In the genomic region with DNA sequence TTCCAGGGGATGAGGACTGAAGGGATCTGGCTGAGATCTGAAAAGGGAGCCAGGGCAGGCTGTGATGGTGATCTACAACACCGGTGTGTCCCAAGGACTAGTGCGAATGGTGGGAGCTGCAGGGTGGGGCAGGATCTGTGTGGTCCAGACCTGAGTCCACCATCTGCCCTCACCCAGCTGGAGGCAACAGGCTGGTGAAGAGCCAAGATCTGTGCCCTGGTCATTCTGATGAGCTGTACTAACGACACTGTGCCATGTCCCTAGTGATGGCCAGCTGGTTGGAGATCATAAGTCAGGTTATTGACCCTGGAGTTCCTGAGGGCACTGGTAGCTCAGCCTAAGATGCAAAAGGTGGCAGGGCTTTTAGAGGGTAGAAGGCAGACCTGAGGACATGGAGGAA, we compare ENCODE assay signal across 24 mouse cellular contexts. TPM values are rescaled to one million over a fixed set of nuclear protein-coding genes. Genes with fewer than 3 reads are reported as not detected.
DNase-seq lines count a peak whose midpoint lies in the region; ATAC-seq and TF ChIP-seq lines count a peak whose summit lies in the region.
"Had no signal": no experiment of that assay in that cellular context is flagged by ENCODE, and none has a peak within 500 bp of the region (broad histone marks: within the 10 kb centered on the region; RNA-seq: fewer than 3 reads in every experiment).

No protein-coding gene starts in this region.

- peaks cover 23% of the 10 kb centered on the region; the same call in 1 of the 2 replicates for H3K36me3 ChIP-seq in hindbrain, postnatal 0 days (ENCODE audit: insufficient read depth, low read length)
- H3K36me3 ChIP-seq in hindbrain, embryonic 11.5 days (ENCODE audit: control insufficient read depth, insufficient read depth, low read length) = no peaks in the 10 kb centered on the region
- H3K36me3 ChIP-seq in neural tube, embryonic 14.5 days (ENCODE audit: control insufficient read depth, insufficient read depth, low read length) = peaks cover 19% of the 10 kb centered on the region
- H3K36me3 ChIP-seq: embryonic facial prominence, embryonic 15.5 days; limb, embryonic 12.5 days; stomach, embryonic 15.5 days had no signal

- peak overlapping the region; percentile 57; the same call in 1 of the 2 replicates for H3K27ac ChIP-seq in hindbrain, postnatal 0 days
- no peak overlapping the region for H3K27ac ChIP-seq in hindbrain, embryonic 11.5 days (ENCODE audit: low read depth, low read length)
- H3K27ac ChIP-seq in neural tube, embryonic 14.5 days (ENCODE audit: low read depth, low read length) = peak overlapping the region; percentile 5; the same call in 1 of the 2 replicates
- H3K27ac ChIP-seq: embryonic facial prominence, embryonic 15.5 days; limb, embryonic 12.5 days; liver, embryonic 14.5 days; macrophage; stomach, embryonic 15.5 days had no signal

- no peak overlapping the region for H3K9ac ChIP-seq in hindbrain, postnatal 0 days (replicated peaks; ENCODE audit: low read length)
- H3K9ac ChIP-seq in hindbrain, embryonic 11.5 days (ENCODE audit: low read depth, low read length) = no peak overlapping the region
- no peak overlapping the region for H3K9ac ChIP-seq in neural tube, embryonic 14.5 days (replicated peaks; ENCODE audit: low read depth, low read length)
- H3K9ac ChIP-seq: embryonic facial prominence, embryonic 15.5 days; limb, embryonic 12.5 days; liver, embryonic 14.5 days; stomach, embryonic 15.5 days had no signal

- TF ChIP-seq CTCF in hindbrain, postnatal 0 days (IDR thresholded peaks at IDR 0.05; ENCODE audit: low read depth) = no peak

- H3K4me1 ChIP-seq in hindbrain, postnatal 0 days (ENCODE audit: insufficient read depth, low read length) = peaks cover 24% of the 10 kb centered on the region
- H3K4me1 ChIP-seq in hindbrain, embryonic 11.5 days (replicated peaks; ENCODE audit: control insufficient read depth, insufficient read depth, low read length) = peaks cover 13% of the 10 kb centered on the region
- peaks cover 21% of the 10 kb centered on the region for H3K4me1 ChIP-seq in neural tube, embryonic 14.5 days (ENCODE audit: control insufficient read depth, insufficient read depth, low read length)

- no peak overlapping the region for H3K4me2 ChIP-seq in hindbrain, postnatal 0 days (ENCODE audit: low read depth, low read length)
- no peak overlapping the region for H3K4me2 ChIP-seq in hindbrain, embryonic 11.5 days (replicated peaks; ENCODE audit: low read depth, low read length)
- H3K4me2 ChIP-seq in neural tube, embryonic 14.5 days (ENCODE audit: low read depth, low read length) = no peak overlapping the region
- H3K4me2 ChIP-seq: embryonic facial prominence, embryonic 15.5 days; limb, embryonic 12.5 days; stomach, embryonic 15.5 days had no signal

- no peaks in the 10 kb centered on the region for H3K9me3 ChIP-seq in hindbrain, postnatal 0 days (ENCODE audit: low read length)
- no peaks in the 10 kb centered on the region for H3K9me3 ChIP-seq in hindbrain, embryonic 11.5 days (ENCODE audit: control insufficient read depth, low read length)
- no peaks in the 10 kb centered on the region for H3K9me3 ChIP-seq in neural tube, embryonic 14.5 days (ENCODE audit: control insufficient read depth, low read length)
- H3K9me3 ChIP-seq: embryonic facial prominence, embryonic 15.5 days; limb, embryonic 12.5 days; midbrain, embryonic 10.5 days; stomach, embryonic 15.5 days had no signal

- WGBS in hindbrain, postnatal 0 days = 75% methylated on average over 3 of the region's 3 CpGs
- 92% methylated on average over 3 of the region's 3 CpGs for WGBS in hindbrain, embryonic 11.5 days
- 89% methylated on average over 3 of the region's 3 CpGs for WGBS in neural tube, embryonic 14.5 days

- no peaks in the 10 kb centered on the region for H3K27me3 ChIP-seq in hindbrain, postnatal 0 days (ENCODE audit: insufficient read depth, low read length)
- H3K27me3 ChIP-seq in hindbrain, embryonic 11.5 days (ENCODE audit: control insufficient read depth, insufficient read depth, low read length) = peaks cover 3% of the 10 kb centered on the region; the same call in 1 of the 2 replicates
- no peaks in the 10 kb centered on the region for H3K27me3 ChIP-seq in neural tube, embryonic 14.5 days (ENCODE audit: control insufficient read depth, insufficient read depth, low read length)

- DNase-seq in hindbrain, postnatal 0 days (ENCODE audit: low spot score) = no peak
- DNase-seq in hindbrain, embryonic 11.5 days (ENCODE audit: low spot score) = no peak
- DNase-seq in neural tube, embryonic 10.5 days (ENCODE audit: extremely low spot score, low spot score) = no peak
- DNase-seq in cerebellum, postnatal 10 days = peak; percentile 92 to 94
- no peak for DNase-seq in adipocyte (ENCODE audit: low spot score)
- DNase-seq in right cerebral cortex, postnatal 10 days (ENCODE audit: low spot score in 2 of 2) = no peak
- DNase-seq: embryo, embryonic 11 days; kidney, postnatal 10 days; right cerebral cortex, postnatal 14 days; thymus, adult 18-20 months; thymus, postnatal 4 days had no signal

- no peak for ATAC-seq in hindbrain, postnatal 0 days
- no peak for ATAC-seq in hindbrain, embryonic 11.5 days (ENCODE audit: low FRiP score)
- no peak for ATAC-seq in neural tube, embryonic 14.5 days (ENCODE audit: low read depth)
- ATAC-seq: intestine, postnatal 0 days had no signal

- no peak overlapping the region for H3K4me3 ChIP-seq in hindbrain, postnatal 0 days (ENCODE audit: low read length)
- no peak overlapping the region for H3K4me3 ChIP-seq in hindbrain, embryonic 11.5 days (ENCODE audit: low read depth, low read length)
- H3K4me3 ChIP-seq in neural tube, embryonic 14.5 days (ENCODE audit: low read depth, low read length) = no peak overlapping the region
- H3K4me3 ChIP-seq: embryonic facial prominence, embryonic 15.5 days; limb, embryonic 12.5 days; midbrain, embryonic 10.5 days; stomach, embryonic 15.5 days had no signal

RNA-seq across cellular contexts. Expression of a gene that starts 15.4 kb away (rescaled TPM):
- total RNA-seq in hindbrain, postnatal 0 days (2014; rRNA removed) = 0.21 and 1.2 TPM in 2 replicates
- polyA plus RNA-seq in hindbrain, postnatal 0 days (2015; fragmentation: Nextera tagmentation; extraction: Ambion mirVana) = 0.28 and 0.35 TPM in 2 replicates
- polyA plus RNA-seq in hindbrain, embryonic 11.5 days (2014; fragmentation: Nextera tagmentation; extraction: Ambion mirVana) = not detected in 2 replicates
- polyA plus RNA-seq in neural tube, embryonic 14.5 days (2014; fragmentation: Nextera tagmentation; extraction: Ambion mirVana) = 0.11 TPM in 1 of 2 replicates, not detected in the other
- total RNA-seq: gastrocnemius, postnatal 4 days; hematopoietic stem cell, adult 5-6 weeks; left cerebral cortex, adult 18-20 months had no signal
- polyA plus RNA-seq: embryonic facial prominence, embryonic 15.5 days; heart, embryonic 16.5 days; intestine, postnatal 0 days; limb, embryonic 12.5 days; liver, embryonic 14.5 days; lung, embryonic 16.5 days; macrophage; midbrain, embryonic 10.5 days; stomach, embryonic 15.5 days had no signal

Comparison
In these comparisons a context has a peak if more than half of its experiments do, and no peak if none do; other contexts are left out.
1. DNase-seq: peak in cerebellum, postnatal 10 days (2 of 2); none in hindbrain, postnatal 0 days (single experiment), hindbrain, embryonic 11.5 days (single experiment), neural tube, embryonic 10.5 days (single experiment), adipocyte (single experiment) and right cerebral cortex, postnatal 10 days (0 of 2).